Mouse (Mus musculus): ENCODE measurements around the gene Tnf. TPM values are rescaled to one million over a fixed set of nuclear protein-coding genes. Genes with fewer than 3 reads are reported as not detected.
A peak's percentile ranks its signal among the peaks of the same experiment; 100 is the strongest.

Tnf gene
- polyA plus RNA-seq, 1 experiment from 2014 or later = 0.09 TPM

GRCm38 (mm10) chr17:35209785-35210535, 8.2 kb upstream of the Tnf start:
- no peak overlapping the region for H3K9ac ChIP-seq (replicated peaks)
- no peak overlapping the region for H3K4me2 ChIP-seq
- no peaks in the 10 kb centered on the region for H3K36me3 ChIP-seq
- H3K4me3 ChIP-seq (replicated peaks) = no peak overlapping the region
- WGBS = 76% methylated on average over 12 of the region's 12 CpGs
- no peak for ATAC-seq (ENCODE audit: low FRiP score)
- 0 out of 2 replicates have a peak, but pooled peaks cover 5% of the 10 kb centered on the region for H3K27me3 ChIP-seq (replicated peaks)
- H3K9me3 ChIP-seq (replicated peaks) = no peaks in the 10 kb centered on the region
- H3K4me1 ChIP-seq = no peaks in the 10 kb centered on the region
- no peak overlapping the region for H3K27ac ChIP-seq (replicated peaks)

- WGBS = 56% methylated on average over 10 of the region's 10 CpGs
- Histone ChIP-seq H3K4me2 (no peak overlapping the region), H3K4me1 (no peaks in the 10 kb centered on the region), H3K4me3 (replicated peaks) (no peak overlapping the region), H3K27me3 (replicated peaks) (peaks cover 24% of the 10 kb centered on the region), H3K9me3 (replicated peaks) (no peaks in the 10 kb centered on the region), H3K36me3 (no peaks in the 10 kb centered on the region), H3K27ac (replicated peaks) (no peak overlapping the region), H3K9ac (replicated peaks) (no peak overlapping the region)
- no peak for ATAC-seq (ENCODE audit: low FRiP score)
Observed at GRCm38 (mm10) chr17:35205380-35205769, 3.6 kb upstream of the Tnf start.

- H3K4me1 ChIP-seq = no peaks in the 10 kb centered on the region
- no peak within 1 kb of the TSS for H3K4me3 ChIP-seq (replicated peaks)
- peaks cover 24% of the 10 kb centered on the region for H3K27me3 ChIP-seq (replicated peaks)
- no peaks in the 10 kb centered on the region for H3K36me3 ChIP-seq
- no peak for ATAC-seq (ENCODE audit: low FRiP score)
- 36% methylated on average over 20 of the region's 20 CpGs for WGBS
- no peak within 1 kb of the TSS for H3K9ac ChIP-seq (replicated peaks)
- H3K27ac ChIP-seq (replicated peaks) = no peak within 1 kb of the TSS
- no peaks in the 10 kb centered on the region for H3K9me3 ChIP-seq (replicated peaks)
- H3K4me2 ChIP-seq = no peak within 1 kb of the TSS
Observed at GRCm38 (mm10) chr17:35204494-35205379, 2.9 kb upstream of the Tnf start, which contains the start of gene Lta. Gene Lta (minus strand): TSS chr17:35205351.

GRCm38 (mm10) chr17:35202442-35202841, 635 bp upstream of the Tnf start:
- peaks cover 30% of the 10 kb centered on the region for H3K27me3 ChIP-seq (replicated peaks)
- WGBS = 82% methylated on average over 4 of the region's 4 CpGs
- no peak for ATAC-seq (ENCODE audit: low FRiP score)

GRCm38 (mm10) chr17:35201128-35201527, 679 bp downstream of the Tnf start:
- Histone ChIP-seq H3K27ac (replicated peaks) (no peak overlapping the region), H3K4me2 (no peak overlapping the region), H3K27me3 (replicated peaks) (peaks cover 41% of the 10 kb centered on the region), H3K36me3 (no peaks in the 10 kb centered on the region), H3K9ac (replicated peaks) (no peak overlapping the region), H3K9me3 (replicated peaks) (no peaks in the 10 kb centered on the region), H3K4me1 (peaks cover 3% of the 10 kb centered on the region), H3K4me3 (replicated peaks) (no peak overlapping the region)
- 77% methylated on average over 11 of the region's 11 CpGs for WGBS
- no peak for ATAC-seq (ENCODE audit: low FRiP score)

More at GRCm38 (mm10) chr17:35202442-35202841, 635 bp upstream of the Tnf start:
- Histone ChIP-seq H3K36me3 (no peaks in the 10 kb centered on the region), H3K9ac (replicated peaks) (no peak overlapping the region), H3K4me2 (no peak overlapping the region), H3K4me1 (no peaks in the 10 kb centered on the region), H3K27ac (replicated peaks) (no peak overlapping the region), H3K9me3 (replicated peaks) (no peaks in the 10 kb centered on the region), H3K4me3 (replicated peaks) (no peak overlapping the region)

GRCm38 (mm10) chr17:35200398-35200797, 1.4 kb downstream of the Tnf start:
- no peak overlapping the region for H3K4me3 ChIP-seq (replicated peaks)
- H3K27me3 ChIP-seq (replicated peaks) = peaks cover 48% of the 10 kb centered on the region
- no peaks in the 10 kb centered on the region for H3K36me3 ChIP-seq
- H3K9me3 ChIP-seq (replicated peaks) = no peaks in the 10 kb centered on the region
- ATAC-seq (ENCODE audit: low FRiP score) = no peak
- peaks cover 10% of the 10 kb centered on the region for H3K4me1 ChIP-seq
- no peak overlapping the region for H3K9ac ChIP-seq (replicated peaks)
- H3K4me2 ChIP-seq = no peak overlapping the region
- no peak overlapping the region for H3K27ac ChIP-seq (replicated peaks)
- WGBS = 90% methylated on average over 11 of the region's 11 CpGs

- Histone ChIP-seq H3K27me3 (replicated peaks) (peaks cover 50% of the 10 kb centered on the region), H3K9me3 (replicated peaks) (no peaks in the 10 kb centered on the region), H3K27ac (replicated peaks) (no peak overlapping the region), H3K36me3 (no peaks in the 10 kb centered on the region), H3K4me2 (no peak overlapping the region), H3K4me3 (replicated peaks) (no peak overlapping the region), H3K9ac (replicated peaks) (no peak overlapping the region), H3K4me1 (peaks cover 16% of the 10 kb centered on the region)
- WGBS = 21% methylated on average over 8 of the region's 8 CpGs
- no peak for ATAC-seq (ENCODE audit: low FRiP score)
Observed at GRCm38 (mm10) chr17:35198946-35199345, 2.9 kb downstream of the Tnf start.

- no peak for ATAC-seq (ENCODE audit: low FRiP score)
- Histone ChIP-seq H3K4me2 (no peak overlapping the region), H3K27ac (replicated peaks) (no peak overlapping the region), H3K9ac (replicated peaks) (no peak overlapping the region), H3K9me3 (replicated peaks) (no peaks in the 10 kb centered on the region), H3K36me3 (no peaks in the 10 kb centered on the region), H3K4me1 (peaks cover 16% of the 10 kb centered on the region), H3K27me3 (replicated peaks) (peaks cover 44% of the 10 kb centered on the region), H3K4me3 (replicated peaks) (no peak overlapping the region)
- 71% methylated on average over 7 of the region's 7 CpGs for WGBS
Observed at GRCm38 (mm10) chr17:35198029-35198428, 3.8 kb downstream of the Tnf start.

GRCm38 (mm10) chr17:35197126-35197525, 4.7 kb downstream of the Tnf start:
- Histone ChIP-seq H3K27me3 (replicated peaks) (peaks cover 44% of the 10 kb centered on the region), H3K4me2 (no peak overlapping the region)

GRCm38 (mm10) chr17:35196321-35196641, 5.5 kb downstream of the Tnf start:
- peak overlapping the region; percentile 41 for H3K4me3 ChIP-seq (replicated peaks)
- H3K27me3 ChIP-seq (replicated peaks) = peaks cover 38% of the 10 kb centered on the region
- H3K9me3 ChIP-seq (replicated peaks) = no peaks in the 10 kb centered on the region
- H3K4me2 ChIP-seq = peak overlapping the region; percentile 68
- no peaks in the 10 kb centered on the region for H3K36me3 ChIP-seq
- peaks cover 16% of the 10 kb centered on the region for H3K4me1 ChIP-seq
- no peak for ATAC-seq (ENCODE audit: low FRiP score)
- H3K9ac ChIP-seq (replicated peaks) = no peak overlapping the region
- H3K27ac ChIP-seq (replicated peaks) = no peak overlapping the region
- WGBS = 32% methylated on average over 9 of the region's 9 CpGs

More at GRCm38 (mm10) chr17:35197126-35197525, 4.7 kb downstream of the Tnf start:
- no peaks in the 10 kb centered on the region for H3K9me3 ChIP-seq (replicated peaks)
- no peak for ATAC-seq (ENCODE audit: low FRiP score)
- no peak overlapping the region for H3K9ac ChIP-seq (replicated peaks)
- no peaks in the 10 kb centered on the region for H3K36me3 ChIP-seq
- peaks cover 16% of the 10 kb centered on the region for H3K4me1 ChIP-seq
- H3K4me3 ChIP-seq (replicated peaks) = no peak overlapping the region
- 47% methylated on average over 6 of the region's 6 CpGs for WGBS
- H3K27ac ChIP-seq (replicated peaks) = no peak overlapping the region

- Histone ChIP-seq H3K9ac (replicated peaks) (0 out of 2 replicates have a peak overlapping the region, but pooled peaks have one; percentile 12), H3K36me3 (no peaks in the 10 kb centered on the region), H3K4me3 (replicated peaks) (peak overlapping the region; percentile 41), H3K4me1 (peaks cover 16% of the 10 kb centered on the region), H3K9me3 (replicated peaks) (no peaks in the 10 kb centered on the region), H3K27me3 (replicated peaks) (peaks cover 38% of the 10 kb centered on the region), H3K27ac (replicated peaks) (no peak overlapping the region), H3K4me2 (peak overlapping the region; percentile 68)
- peak; percentile 79; the same call in 1 of the 2 replicates for ATAC-seq (ENCODE audit: low FRiP score)
- under 1% methylated on average over 66 of the region's 66 CpGs for WGBS
Observed at GRCm38 (mm10) chr17:35195631-35196320, 6.0 kb downstream of the Tnf start.

Data from neural tube, embryonic 15.5 days (tissue).